Mouse (Mus musculus) forebrain, embryonic 11.5 days (tissue): ENCODE data around the gene 1700023F06Rik. TPM values are rescaled to one million over a fixed set of nuclear protein-coding genes. Genes with fewer than 3 reads are reported as not detected.

ENCODE experiments used
- ATAC-seq: fragments of 200-750 bp; cut with Nextera tagmentation; replicated peaks from 2 replicates; pipeline ENCODE4 v1.8.0; 2017; ENCODE audit warnings: moderate TSS enrichment; ENCODE audit not compliant: low FRiP score
- DNase-seq: peaks from one replicate; pipeline ENCODE4 v3.0.0-alpha.2; 2017; ENCODE audit warnings: low spot score
- H3K27ac ChIP-seq: fragments of 300-500 bp; sonication (generic); 2 replicates; pipeline ENCODE4 v1.5.1; 2014; ENCODE audit warnings: low read depth, low read length
- H3K27me3 ChIP-seq: fragments of 300-500 bp; sonication (generic); 2 replicates; pipeline ENCODE4 v1.6.1; 2014; ENCODE audit warnings: mild to moderate bottlenecking, low read length, mixed read lengths; ENCODE audit not compliant: control insufficient read depth, insufficient read depth
- H3K36me3 ChIP-seq: fragments of 300-500 bp; sonication (generic); 2 replicates; pipeline ENCODE4 v1.6.1; 2014; ENCODE audit warnings: mild to moderate bottlenecking, low read length, moderate library complexity, mixed read lengths; ENCODE audit not compliant: control insufficient read depth, insufficient read depth
- H3K4me1 ChIP-seq: fragments of 300-500 bp; sonication (generic); replicated peaks from 2 replicates; pipeline ENCODE4 v1.6.1; 2014; ENCODE audit warnings: low read length, mixed read lengths; ENCODE audit not compliant: control insufficient read depth, insufficient read depth
- H3K4me2 ChIP-seq: fragments of 300-500 bp; sonication (generic); 2 replicates; pipeline ENCODE4 v1.6.1; 2014; ENCODE audit warnings: low read depth, mild to moderate bottlenecking, low read length, moderate library complexity, mixed read lengths; ENCODE audit not compliant: severe bottlenecking
- H3K4me3 ChIP-seq: fragments of 300-500 bp; sonication (generic); 2 replicates; pipeline ENCODE4 v1.5.1; 2014; ENCODE audit warnings: low read depth, low read length
- H3K9ac ChIP-seq: fragments of 300-500 bp; sonication (generic); 2 replicates; pipeline ENCODE4 v1.6.1; 2014; ENCODE audit warnings: low read length
- H3K9me3 ChIP-seq: fragments of 300-500 bp; sonication (generic); 2 replicates; pipeline ENCODE4 v1.6.1; 2016; ENCODE audit warnings: low read length, mixed read lengths; ENCODE audit not compliant: control insufficient read depth
- WGBS: fragments of 180-500 bp; shearing (Covaris S2); extraction: QIAGEN DNeasy Blood & Tissue Kit; methylation state at CpG from one replicate; pipeline ENCODE4 v1.1.7; 2014; 5-methylcytosine and 5-hydroxymethylcytosine counted together
- polyA plus RNA-seq: library from polyadenylated mRNA; unstranded; fragments of >200 nt; fragmentation: Nextera tagmentation; extraction: Ambion mirVana; gene quantifications from 2 replicates; pipeline ENCODE4 v1.2.1, GENCODE M21; 2014

The 1700023F06Rik gene
- 0.23 and 0.32 TPM in 2 replicates for polyA plus RNA-seq

DNA sequence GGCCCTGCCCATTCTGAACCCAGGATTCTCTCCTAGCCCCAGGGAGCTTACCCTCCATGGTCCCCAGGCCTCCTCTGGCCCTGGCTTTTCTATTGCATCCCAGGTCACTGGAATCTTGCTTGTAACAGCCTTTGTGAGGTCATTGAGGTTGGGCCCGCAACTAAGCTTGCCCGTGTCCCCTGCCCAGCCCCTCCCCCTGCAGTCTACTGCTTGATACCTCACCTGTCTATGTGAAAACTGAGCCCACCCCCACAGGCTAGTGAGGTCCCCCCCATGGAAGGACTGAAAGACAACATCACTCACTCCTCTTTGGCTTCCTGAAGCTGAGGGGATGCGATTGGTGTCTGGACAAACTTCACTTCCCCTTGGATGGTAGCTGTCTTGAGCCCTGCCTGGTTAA is at the start of gene 1700023F06Rik:
Gene 1700023F06Rik (minus strand): TSS at position 101 of the 400 bp plus-strand sequence.
- no peak within 1 kb of the TSS for H3K27ac ChIP-seq
- no peak within 1 kb of the TSS for H3K4me2 ChIP-seq
- H3K36me3 ChIP-seq = no peaks in the 10 kb centered on the region
- ATAC-seq (no peak), DNase-seq (no peak)
- 94% methylated on average over 3 of the region's 3 CpGs for WGBS
- no peaks in the 10 kb centered on the region for H3K9me3 ChIP-seq
- H3K9ac ChIP-seq = no peak within 1 kb of the TSS
- no peaks in the 10 kb centered on the region for H3K4me1 ChIP-seq
- H3K27me3 ChIP-seq = no peaks in the 10 kb centered on the region
- H3K4me3 ChIP-seq = no peak within 1 kb of the TSS

- H3K36me3 ChIP-seq = no peaks in the 10 kb centered on the region; the same call in 1 of the 2 replicates
- H3K4me3 ChIP-seq = no peak overlapping the region
- no peaks in the 10 kb centered on the region for H3K9me3 ChIP-seq
- ATAC-seq = no peak
- H3K27ac ChIP-seq = no peak overlapping the region
- H3K4me1 ChIP-seq = 0 out of 2 replicates have a peak, but pooled peaks cover under 1% of the 10 kb centered on the region
- no peak overlapping the region for H3K4me2 ChIP-seq
- no peak overlapping the region for H3K9ac ChIP-seq
- no peaks in the 10 kb centered on the region for H3K27me3 ChIP-seq
- no peak for DNase-seq
- 90% methylated on average over 4 of the region's 4 CpGs for WGBS
Measured at GRCm38 (mm10) chr11:103257938-103258481, 49.7 kb upstream of the 1700023F06Rik start.

DNA sequence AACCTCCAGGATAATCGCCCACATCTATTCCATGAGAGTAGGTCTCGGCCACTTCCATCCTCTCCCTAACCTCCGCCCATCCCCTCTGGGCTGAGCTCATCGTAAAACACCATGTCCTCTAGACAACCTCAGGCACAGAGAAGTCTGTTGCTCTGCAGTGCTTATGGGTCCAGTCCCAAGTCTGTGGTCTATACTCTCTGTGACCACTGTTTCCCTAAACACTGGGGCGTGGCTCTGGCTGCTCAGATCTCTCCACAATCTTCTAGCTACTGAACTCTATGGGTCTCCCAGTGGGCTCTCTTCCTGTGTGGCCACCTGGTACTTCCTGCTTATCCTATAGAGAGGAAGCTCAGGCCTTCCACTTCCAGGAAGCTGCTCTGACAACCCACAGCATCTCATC is 45.2 kb upstream of the 1700023F06Rik start:
- Histone ChIP-seq H3K36me3 (no peaks in the 10 kb centered on the region), H3K27me3 (no peaks in the 10 kb centered on the region), H3K9ac (no peak overlapping the region), H3K9me3 (no peaks in the 10 kb centered on the region), H3K4me1 (0 out of 2 replicates have a peak, but pooled peaks cover 3% of the 10 kb centered on the region), H3K27ac (no peak overlapping the region), H3K4me3 (no peak overlapping the region), H3K4me2 (no peak overlapping the region)
- no peak for ATAC-seq
- no peak for DNase-seq
- WGBS = 86% methylated on average over 5 of the region's 5 CpGs

DNA sequence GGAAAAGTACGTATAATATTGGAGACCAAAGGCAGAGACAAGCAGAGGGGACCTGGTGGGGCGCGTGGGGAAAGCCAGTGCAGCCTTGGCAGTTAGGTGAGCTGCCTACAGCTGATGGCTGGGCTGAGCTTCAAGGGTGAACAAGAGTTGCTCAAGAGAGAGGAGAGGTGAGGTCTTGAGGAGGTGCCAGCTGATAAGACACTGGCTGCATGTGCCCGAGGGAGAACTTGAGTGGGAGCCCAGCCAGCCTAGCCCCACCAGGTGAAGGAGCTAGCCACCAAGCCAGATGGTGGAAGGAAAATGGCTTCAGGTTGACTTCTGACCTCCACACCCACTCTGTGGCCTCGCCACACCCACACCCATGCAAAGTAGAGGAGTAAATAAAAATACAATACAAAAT is 44.0 kb upstream of the 1700023F06Rik start:
- Histone ChIP-seq H3K9ac (no peak overlapping the region), H3K27me3 (no peaks in the 10 kb centered on the region), H3K4me3 (no peak overlapping the region), H3K27ac (no peak overlapping the region), H3K4me1 (0 out of 2 replicates have a peak, but pooled peaks cover 3% of the 10 kb centered on the region), H3K4me2 (no peak overlapping the region), H3K36me3 (no peaks in the 10 kb centered on the region), H3K9me3 (no peaks in the 10 kb centered on the region)
- no peak for DNase-seq
- 87% methylated on average over 5 of the region's 5 CpGs for WGBS
- ATAC-seq = no peak

DNA sequence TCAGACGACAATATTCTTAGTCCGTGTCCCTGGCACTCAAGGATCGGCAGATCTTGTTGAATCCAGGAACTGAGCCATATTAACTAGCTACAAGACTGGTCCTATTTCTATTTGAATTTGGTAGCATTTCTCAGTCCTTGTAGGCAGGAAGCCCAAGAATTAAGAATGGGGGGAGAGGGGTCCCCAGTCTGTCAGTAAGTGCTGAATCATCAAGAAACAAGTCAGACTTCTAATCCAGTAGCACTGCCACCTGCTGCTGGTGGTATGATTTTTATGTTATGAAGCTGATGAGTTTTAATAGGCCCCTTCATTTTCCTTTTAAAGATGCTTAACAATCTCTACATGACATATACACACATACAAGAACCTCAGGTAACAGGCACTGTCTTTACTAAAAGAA is 42.0 kb upstream of the 1700023F06Rik start:
- H3K4me1 ChIP-seq = 0 out of 2 replicates have a peak, but pooled peaks cover 3% of the 10 kb centered on the region
- H3K27ac ChIP-seq = no peak overlapping the region
- 93% methylated on average over 3 of the region's 3 CpGs for WGBS
- no peak overlapping the region for H3K9ac ChIP-seq
- H3K9me3 ChIP-seq = no peaks in the 10 kb centered on the region
- no peak for ATAC-seq
- no peak for DNase-seq
- H3K27me3 ChIP-seq = no peaks in the 10 kb centered on the region
- no peak overlapping the region for H3K4me3 ChIP-seq
- no peak overlapping the region for H3K4me2 ChIP-seq
- no peaks in the 10 kb centered on the region for H3K36me3 ChIP-seq

GRCm38 (mm10) chr11:103249509-103249908 is 41.2 kb upstream of the 1700023F06Rik start:
- no peaks in the 10 kb centered on the region for H3K27me3 ChIP-seq
- no peak overlapping the region; the same call in 1 of the 2 replicates for H3K27ac ChIP-seq
- 62% methylated on average over 4 of the region's 6 CpGs for WGBS
- H3K4me1 ChIP-seq = 0 out of 2 replicates have a peak, but pooled peaks cover 3% of the 10 kb centered on the region
- no peaks in the 10 kb centered on the region for H3K36me3 ChIP-seq
- H3K9ac ChIP-seq = no peak overlapping the region
- H3K4me3 ChIP-seq = no peak overlapping the region
- no peak for ATAC-seq
- no peak overlapping the region for H3K4me2 ChIP-seq
- no peaks in the 10 kb centered on the region for H3K9me3 ChIP-seq
- DNase-seq = no peak

DNA sequence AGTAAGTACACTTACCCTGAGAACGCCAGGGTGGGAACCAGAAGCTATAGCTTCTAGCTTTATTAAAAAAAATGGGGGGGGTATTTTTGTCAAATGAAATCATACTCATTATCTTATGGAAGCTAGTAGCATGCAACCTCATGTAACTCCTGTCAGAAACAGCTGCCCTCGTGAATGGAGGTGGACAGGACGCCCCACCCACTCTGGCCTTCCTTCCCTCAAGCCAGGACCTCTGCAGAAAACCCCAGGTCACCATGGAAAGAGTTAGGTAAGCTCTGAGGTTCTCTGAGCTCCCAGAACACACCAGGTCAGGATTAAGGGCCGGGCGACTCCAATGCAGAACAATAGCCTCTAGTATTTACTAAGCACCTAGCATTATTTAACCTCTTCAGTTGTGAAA is 40.5 kb upstream of the 1700023F06Rik start:
- H3K4me1 ChIP-seq = 0 out of 2 replicates have a peak, but pooled peaks cover 3% of the 10 kb centered on the region
- DNase-seq (no peak), ATAC-seq (no peak)
- no peak overlapping the region for H3K9ac ChIP-seq
- H3K4me3 ChIP-seq = no peak overlapping the region
- H3K4me2 ChIP-seq = no peak overlapping the region
- H3K9me3 ChIP-seq = no peaks in the 10 kb centered on the region
- H3K36me3 ChIP-seq = no peaks in the 10 kb centered on the region
- 66% methylated on average over 5 of the region's 5 CpGs for WGBS
- H3K27me3 ChIP-seq = no peaks in the 10 kb centered on the region
- H3K27ac ChIP-seq = no peak overlapping the region

DNA sequence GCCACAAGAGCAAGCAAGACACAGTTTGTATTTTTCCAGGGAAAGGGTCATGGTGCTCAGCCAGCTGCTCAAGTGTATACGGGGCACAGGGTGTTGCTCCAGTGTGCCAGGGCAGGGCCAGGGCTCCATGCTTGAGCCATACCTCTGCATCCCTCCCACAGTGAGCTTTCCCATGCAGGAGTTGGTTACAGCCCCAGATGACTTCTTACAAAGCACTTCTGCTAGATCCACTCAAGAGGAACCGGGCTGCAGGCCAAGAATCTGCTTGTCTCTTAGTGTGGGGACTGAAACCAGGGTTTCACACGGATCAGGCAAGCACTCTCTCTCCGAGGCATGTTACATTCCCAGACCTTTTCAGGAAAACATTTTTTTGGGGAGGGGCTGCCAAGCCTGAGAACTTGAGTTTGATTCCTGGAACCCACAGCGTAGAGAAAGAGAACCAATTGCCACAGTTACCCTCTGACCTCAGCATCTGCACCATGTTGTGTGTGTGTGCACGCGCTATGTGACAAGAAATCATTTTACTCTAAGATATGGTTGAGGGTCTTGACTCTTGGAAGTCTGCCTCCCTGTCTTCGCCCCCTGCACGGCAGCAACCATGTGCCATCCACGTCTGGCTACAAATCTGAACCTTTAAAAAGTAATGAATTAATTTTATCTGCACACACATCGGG is 39.3 kb upstream of the 1700023F06Rik start:
- Histone ChIP-seq H3K27me3 (no peaks in the 10 kb centered on the region), H3K4me3 (no peak overlapping the region), H3K36me3 (no peaks in the 10 kb centered on the region), H3K9me3 (no peaks in the 10 kb centered on the region), H3K4me1 (0 out of 2 replicates have a peak, but pooled peaks cover 3% of the 10 kb centered on the region), H3K4me2 (no peak overlapping the region), H3K27ac (no peak overlapping the region), H3K9ac (no peak overlapping the region)
- DNase-seq (no peak), ATAC-seq (no peak)
- WGBS = 85% methylated on average over 11 of the region's 11 CpGs
